Mouse (Mus musculus) forebrain, embryonic 13.5 days (tissue): ENCODE measurements around the gene 4930503B20Rik. TPM values are rescaled to one million over a fixed set of nuclear protein-coding genes. Genes with fewer than 3 reads are reported as not detected.

Experiments
- ATAC-seq: fragments of 200-750 bp; cut with Nextera tagmentation; 2 replicates; pipeline ENCODE4 v1.8.0; 2017
- H3K27ac ChIP-seq: fragments of 300-500 bp; sonication (generic); 2 replicates; pipeline ENCODE4 v1.5.1; 2015; ENCODE audit warnings: inconsistent platforms, mild to moderate bottlenecking, moderate library complexity
- H3K27me3 ChIP-seq: fragments of 300-500 bp; sonication (generic); 2 replicates; pipeline ENCODE4 v1.6.1; 2015; ENCODE audit warnings: mild to moderate bottlenecking, inconsistent platforms
- H3K36me3 ChIP-seq: fragments of 300-500 bp; sonication (generic); 2 replicates; pipeline ENCODE4 v1.6.1; 2015; ENCODE audit warnings: mild to moderate bottlenecking, inconsistent platforms; ENCODE audit not compliant: poor library complexity, severe bottlenecking
- H3K4me1 ChIP-seq: fragments of 300-500 bp; sonication (generic); 2 replicates; pipeline ENCODE4 v1.6.1; 2015; ENCODE audit warnings: inconsistent platforms
- H3K4me2 ChIP-seq: fragments of 300-500 bp; sonication (generic); 2 replicates; pipeline ENCODE4 v1.6.1; 2015; ENCODE audit warnings: inconsistent platforms, mild to moderate bottlenecking, moderate library complexity
- H3K4me3 ChIP-seq: fragments of 300-500 bp; sonication (generic); 2 replicates; pipeline ENCODE4 v1.5.1; 2015; ENCODE audit warnings: mild to moderate bottlenecking, inconsistent platforms
- H3K9ac ChIP-seq: fragments of 300-500 bp; sonication (generic); 2 replicates; pipeline ENCODE4 v1.6.1; 2015; ENCODE audit warnings: mild to moderate bottlenecking, inconsistent platforms
- H3K9me3 ChIP-seq: fragments of 300-500 bp; sonication (generic); replicated peaks from 2 replicates; pipeline ENCODE4 v1.6.1; 2016; ENCODE audit warnings: inconsistent platforms
- WGBS: fragments of 180-500 bp; shearing (Covaris S2); methylation state at CpG from one replicate; pipeline ENCODE4 v1.1.7; 2015; 5-methylcytosine and 5-hydroxymethylcytosine counted together
- polyA plus RNA-seq: library from polyadenylated mRNA; unstranded; fragments of >200 nt; fragmentation: Nextera tagmentation; extraction: Ambion mirVana; gene quantifications from 2 replicates; pipeline ENCODE4 v1.2.1, GENCODE M21; 2015

Gene 4930503B20Rik
- polyA plus RNA-seq, 1 experiment from 2014 or later, result not detected

GRCm38 (mm10) chr3:146641818-146642427 lies 9.2 kb downstream of the 4930503B20Rik start:
- 55% methylated on average over 4 of the region's 4 CpGs for WGBS

DNA sequence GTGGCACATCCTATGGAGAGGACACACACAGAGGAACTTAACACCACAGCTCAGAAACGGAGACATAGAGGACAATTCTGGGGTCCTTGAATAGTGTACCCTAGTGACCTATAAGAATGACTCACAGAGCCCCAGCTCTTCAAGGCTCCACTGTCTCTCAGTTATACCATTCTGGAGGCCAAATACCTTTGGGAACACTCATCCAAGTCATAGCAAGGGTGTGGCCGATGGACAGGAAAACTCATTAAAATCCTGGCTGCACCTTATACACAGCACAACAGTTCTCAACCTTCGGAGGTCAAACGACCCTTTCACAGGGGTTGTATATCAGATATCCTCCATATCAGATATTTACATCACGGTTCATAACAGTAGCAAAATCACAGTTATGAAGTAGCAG lies 18.6 kb downstream of the 4930503B20Rik start:
- Histone ChIP-seq H3K36me3 (no peaks in the 10 kb centered on the region), H3K27me3 (no peaks in the 10 kb centered on the region), H3K27ac (no peak overlapping the region), H3K9me3 (no peaks in the 10 kb centered on the region), H3K4me3 (no peak overlapping the region), H3K4me2 (no peak overlapping the region), H3K4me1 (no peaks in the 10 kb centered on the region), H3K9ac (no peak overlapping the region)
- no peak for ATAC-seq
- WGBS, result 90% methylated on average over 5 of the region's 5 CpGs

More at GRCm38 (mm10) chr3:146641818-146642427, 9.2 kb downstream of the 4930503B20Rik start:
- H3K27ac ChIP-seq, result no peak overlapping the region
- no peaks in the 10 kb centered on the region for H3K9me3 ChIP-seq
- H3K4me1 ChIP-seq, result no peaks in the 10 kb centered on the region
- no peak overlapping the region for H3K9ac ChIP-seq
- no peak overlapping the region for H3K4me3 ChIP-seq
- no peak overlapping the region for H3K4me2 ChIP-seq
- no peak for ATAC-seq
- H3K27me3 ChIP-seq, result no peaks in the 10 kb centered on the region
- no peaks in the 10 kb centered on the region for H3K36me3 ChIP-seq

DNA sequence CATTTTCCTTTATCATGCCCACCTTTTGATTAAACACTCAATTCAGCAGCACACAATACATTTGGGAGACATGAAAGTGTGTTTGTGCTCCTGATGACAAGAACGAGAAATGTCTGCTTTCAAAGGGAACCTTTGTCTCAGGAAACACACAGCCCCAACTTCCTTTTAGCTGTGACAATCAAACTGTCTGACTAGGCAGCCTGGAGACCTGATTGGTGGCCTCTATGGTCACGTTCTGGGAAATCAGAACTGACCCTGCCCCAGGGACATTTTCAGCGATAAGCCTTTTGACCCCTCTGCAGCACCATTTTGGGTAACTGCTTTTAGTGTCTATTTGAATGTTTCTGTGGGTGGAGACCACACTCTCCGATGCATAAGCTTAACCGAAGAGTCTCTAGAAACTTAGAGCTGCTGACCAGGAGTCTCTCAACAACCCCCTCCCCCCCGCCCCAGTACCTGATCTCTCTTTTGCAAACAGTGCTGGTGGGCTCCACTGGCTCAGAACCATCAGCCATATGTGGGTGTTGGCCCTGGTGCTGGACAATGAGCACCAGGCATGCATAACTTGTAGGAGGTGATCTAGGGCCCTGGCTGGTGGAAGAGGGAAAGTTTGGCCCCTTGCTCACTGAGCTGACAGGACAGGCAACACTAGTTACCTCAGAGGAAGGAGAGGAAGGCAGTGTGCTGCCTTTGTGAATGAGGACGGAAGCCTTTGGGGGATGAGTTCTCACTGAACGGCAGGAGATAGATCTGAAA lies 22.7 kb downstream of the 4930503B20Rik start:
- Histone ChIP-seq H3K4me2 (no peak overlapping the region), H3K36me3 (no peaks in the 10 kb centered on the region), H3K27ac (no peak overlapping the region), H3K27me3 (no peaks in the 10 kb centered on the region), H3K9ac (no peak overlapping the region), H3K4me1 (no peaks in the 10 kb centered on the region), H3K9me3 (no peaks in the 10 kb centered on the region), H3K4me3 (no peak overlapping the region)
- WGBS, result 66% methylated on average over 8 of the region's 8 CpGs
- no peak for ATAC-seq

DNA sequence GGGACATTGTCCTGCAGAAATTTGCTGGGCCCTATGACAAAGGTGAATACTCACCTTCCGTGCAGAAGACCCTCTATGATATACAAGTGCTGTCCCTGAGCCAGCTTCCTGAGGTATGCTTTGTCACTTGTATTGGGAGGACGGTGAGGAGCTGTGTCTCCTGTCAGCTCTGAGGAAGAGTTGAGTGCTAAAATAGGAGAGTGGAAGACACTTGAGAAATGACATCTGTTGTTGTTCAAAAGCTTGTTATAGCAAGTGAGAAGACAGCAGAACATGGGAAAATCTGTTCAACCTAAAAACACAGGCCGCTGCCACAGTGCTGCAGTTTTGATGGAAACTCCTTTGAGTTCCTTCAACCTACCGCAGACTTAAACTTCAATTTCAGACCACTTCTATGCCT lies 25.4 kb downstream of the 4930503B20Rik start:
- Histone ChIP-seq H3K27me3 (no peaks in the 10 kb centered on the region), H3K36me3 (no peaks in the 10 kb centered on the region), H3K9me3 (no peaks in the 10 kb centered on the region), H3K27ac (no peak overlapping the region), H3K9ac (no peak overlapping the region), H3K4me1 (no peaks in the 10 kb centered on the region), H3K4me2 (no peak overlapping the region), H3K4me3 (no peak overlapping the region)
- no peak for ATAC-seq
- WGBS, result 93% methylated on average over 4 of the region's 4 CpGs

GRCm38 (mm10) chr3:146621966-146622365 lies 29.2 kb downstream of the 4930503B20Rik start:
- Histone ChIP-seq H3K36me3 (no peaks in the 10 kb centered on the region), H3K9ac (no peak overlapping the region), H3K9me3 (no peaks in the 10 kb centered on the region), H3K4me1 (no peaks in the 10 kb centered on the region), H3K27ac (no peak overlapping the region), H3K4me2 (no peak overlapping the region), H3K4me3 (no peak overlapping the region), H3K27me3 (no peaks in the 10 kb centered on the region)
- ATAC-seq, result no peak
- 87% methylated on average over 11 of the region's 11 CpGs for WGBS

- Histone ChIP-seq H3K27me3 (no peaks in the 10 kb centered on the region), H3K4me3 (no peak overlapping the region), H3K4me2 (no peak overlapping the region), H3K36me3 (no peaks in the 10 kb centered on the region), H3K9ac (no peak overlapping the region), H3K9me3 (no peaks in the 10 kb centered on the region), H3K4me1 (no peaks in the 10 kb centered on the region), H3K27ac (no peak overlapping the region)
- ATAC-seq, result no peak
- 90% methylated on average over 14 of the region's 14 CpGs for WGBS
Observed at GRCm38 (mm10) chr3:146620555-146621249, 30.4 kb downstream of the 4930503B20Rik start.

- no peaks in the 10 kb centered on the region for H3K36me3 ChIP-seq
- H3K4me3 ChIP-seq, result no peak overlapping the region
- no peak overlapping the region for H3K27ac ChIP-seq
- no peaks in the 10 kb centered on the region for H3K9me3 ChIP-seq
- H3K27me3 ChIP-seq, result no peaks in the 10 kb centered on the region
- ATAC-seq, result no peak
- WGBS, result 92% methylated on average over 10 of the region's 10 CpGs
- no peak overlapping the region for H3K9ac ChIP-seq
- no peaks in the 10 kb centered on the region for H3K4me1 ChIP-seq
- no peak overlapping the region for H3K4me2 ChIP-seq
Observed at GRCm38 (mm10) chr3:146620101-146620500, 31.0 kb downstream of the 4930503B20Rik start.

DNA sequence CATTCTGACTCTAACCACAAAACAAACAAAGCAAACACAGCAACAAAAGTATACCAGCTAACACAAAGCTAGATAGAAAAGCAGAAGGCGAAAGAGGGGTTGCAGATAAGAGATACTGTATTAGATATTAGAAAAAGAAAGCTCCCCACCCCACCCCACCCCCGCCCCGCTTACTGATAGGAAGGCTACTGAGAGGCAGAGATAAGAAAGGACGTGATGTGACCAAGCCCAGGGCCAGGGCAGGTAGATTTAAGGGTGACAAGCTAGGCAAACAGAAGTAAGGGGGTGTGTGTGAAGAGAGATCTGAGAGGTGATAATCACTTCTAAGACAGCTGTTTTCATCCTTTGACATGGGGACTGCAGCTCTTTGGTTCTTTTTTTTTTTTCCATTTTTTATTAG lies 32.8 kb downstream of the 4930503B20Rik start:
- no peak for ATAC-seq
- WGBS, result 85% methylated on average over 4 of the region's 4 CpGs

GRCm38 (mm10) chr3:146617946-146618345 lies 33.2 kb downstream of the 4930503B20Rik start:
- no peaks in the 10 kb centered on the region for H3K27me3 ChIP-seq
- H3K9me3 ChIP-seq, result no peaks in the 10 kb centered on the region
- no peak overlapping the region for H3K4me3 ChIP-seq
- no peak overlapping the region for H3K9ac ChIP-seq
- no peaks in the 10 kb centered on the region for H3K4me1 ChIP-seq
- H3K4me2 ChIP-seq, result no peak overlapping the region
- H3K36me3 ChIP-seq, result no peaks in the 10 kb centered on the region
- H3K27ac ChIP-seq, result no peak overlapping the region
- ATAC-seq, result no peak

More for the DNA sequence above, 32.8 kb downstream of the 4930503B20Rik start:
- no peak overlapping the region for H3K9ac ChIP-seq
- no peaks in the 10 kb centered on the region for H3K36me3 ChIP-seq
- H3K4me2 ChIP-seq, result no peak overlapping the region
- H3K27me3 ChIP-seq, result no peaks in the 10 kb centered on the region
- no peak overlapping the region for H3K27ac ChIP-seq
- H3K9me3 ChIP-seq, result no peaks in the 10 kb centered on the region
- H3K4me3 ChIP-seq, result no peak overlapping the region
- no peaks in the 10 kb centered on the region for H3K4me1 ChIP-seq

DNA sequence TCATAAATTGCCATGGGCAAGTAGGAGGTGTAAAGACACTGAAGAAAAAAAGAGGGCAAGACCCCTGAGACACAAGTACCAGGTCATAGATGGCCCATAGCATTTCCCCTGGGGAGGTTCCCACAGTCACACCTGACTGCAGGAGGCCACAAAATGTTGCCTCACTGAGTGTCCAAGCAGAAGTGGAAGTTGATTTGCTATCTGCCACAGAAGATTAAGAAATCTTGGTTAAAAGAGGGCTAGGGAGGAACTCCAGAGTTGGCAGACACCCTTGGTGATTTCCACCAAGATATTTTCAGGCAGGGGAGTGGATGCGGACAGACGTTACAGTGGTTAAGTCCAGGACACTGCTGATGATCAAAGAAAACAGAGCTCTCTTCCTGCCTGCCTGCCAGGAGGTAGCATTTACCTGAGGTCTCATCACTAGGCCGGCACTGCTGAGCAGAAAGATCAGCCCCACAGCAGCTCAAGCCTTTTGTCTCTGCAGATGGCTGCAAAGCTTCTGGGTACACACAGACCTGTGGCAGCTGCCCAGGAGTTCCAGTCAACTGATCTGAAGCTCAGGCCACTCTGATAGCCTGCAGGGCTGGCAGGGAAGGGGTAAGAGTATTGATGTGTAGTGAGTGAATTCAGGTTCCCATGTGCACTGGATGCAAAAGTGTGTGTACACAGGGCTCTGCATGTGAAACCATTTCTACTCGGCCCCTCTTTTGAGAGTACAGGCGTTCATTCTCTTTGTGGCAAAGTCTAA lies 34.4 kb downstream of the 4930503B20Rik start:
- WGBS, result 81% methylated on average over 5 of the region's 5 CpGs
- no peaks in the 10 kb centered on the region for H3K4me1 ChIP-seq
- no peak overlapping the region for H3K9ac ChIP-seq
- no peaks in the 10 kb centered on the region for H3K27me3 ChIP-seq
- no peak overlapping the region for H3K27ac ChIP-seq
- H3K4me3 ChIP-seq, result no peak overlapping the region
- H3K36me3 ChIP-seq, result no peaks in the 10 kb centered on the region
- H3K4me2 ChIP-seq, result no peak overlapping the region
- H3K9me3 ChIP-seq, result no peaks in the 10 kb centered on the region
- no peak for ATAC-seq

DNA sequence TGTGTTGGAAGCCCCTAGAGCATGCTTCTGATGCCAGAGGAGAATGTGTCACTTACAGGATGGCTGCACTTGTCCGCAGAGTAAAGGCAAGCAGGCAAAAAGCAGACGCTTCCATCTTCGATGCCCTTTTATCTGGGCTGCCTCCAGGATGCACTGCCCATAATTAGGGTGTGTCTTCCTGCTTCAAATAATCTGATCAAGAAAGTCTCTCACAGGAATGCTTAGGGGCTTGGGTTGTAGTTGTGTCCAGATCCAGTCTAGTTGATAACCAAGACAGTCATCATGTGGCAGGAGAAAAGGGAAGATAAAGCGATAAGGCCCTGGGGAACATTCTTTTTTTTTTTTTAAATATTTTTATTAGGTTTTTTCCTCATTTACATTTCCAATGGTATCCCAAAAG lies 35.6 kb downstream of the 4930503B20Rik start, which contains the start of gene Dnase2b:
TSS of gene Dnase2b (minus strand) at position 101 of the 400 bp plus-strand sequence.
- WGBS, result 92% methylated on average over 4 of the region's 4 CpGs

DNA sequence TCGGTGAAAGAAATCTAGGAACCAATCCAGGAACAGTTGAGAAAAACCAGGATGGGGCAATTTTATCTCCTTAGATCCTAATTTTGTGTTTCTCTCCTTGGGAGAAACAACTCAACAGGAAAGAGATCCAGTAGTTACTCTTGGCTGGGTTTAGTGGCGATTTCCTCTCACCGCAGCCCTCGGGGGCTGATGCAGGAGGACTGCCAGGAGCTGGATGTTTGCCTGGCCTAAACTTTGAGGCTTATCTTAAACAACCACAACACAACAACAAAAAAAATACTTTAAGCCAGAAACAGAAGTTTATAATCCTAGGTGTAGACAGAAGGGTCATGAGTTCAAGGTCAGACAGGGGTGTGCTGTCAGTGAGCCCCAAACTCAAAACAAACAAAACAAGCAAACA lies 39.3 kb downstream of the 4930503B20Rik start:
- Histone ChIP-seq H3K27me3 (no peaks in the 10 kb centered on the region), H3K9ac (no peak overlapping the region), H3K9me3 (no peaks in the 10 kb centered on the region), H3K27ac (no peak overlapping the region), H3K36me3 (no peaks in the 10 kb centered on the region), H3K4me1 (peaks cover 9% of the 10 kb centered on the region), H3K4me2 (no peak overlapping the region), H3K4me3 (no peak overlapping the region)
- no peak for ATAC-seq
- 91% methylated on average over 4 of the region's 4 CpGs for WGBS

More for the DNA sequence above, 35.6 kb downstream of the 4930503B20Rik start, which contains the start of gene Dnase2b:
- Histone ChIP-seq H3K27ac (no peak within 1 kb of the TSS), H3K36me3 (no peaks in the 10 kb centered on the region), H3K4me1 (no peaks in the 10 kb centered on the region), H3K4me2 (no peak within 1 kb of the TSS), H3K4me3 (no peak within 1 kb of the TSS), H3K9ac (no peak within 1 kb of the TSS), H3K9me3 (no peaks in the 10 kb centered on the region), H3K27me3 (no peaks in the 10 kb centered on the region)
- no peak for ATAC-seq
